Mouse (Mus musculus) thymus, postnatal 10 days (tissue): ENCODE measurements around the gene Spink4.

Experiments used
- DNase-seq, 2 experiments: peaks; one replicate each; pipeline ENCODE4 v3.0.0; 2021; ENCODE audit warnings: low spot score in 2 of 2

Gene Spink4

GRCm38 (mm10) chr4:40919785-40920184 lies at the start of gene Spink4:
Gene Spink4, plus strand, starts transcription at chr4:40920052.
- no peak for DNase-seq

GRCm38 (mm10) chr4:40870206-40870605 lies 49.6 kb upstream of the Spink4 start:
- DNase-seq = no peak

GRCm38 (mm10) chr4:40872129-40872528 lies 47.7 kb upstream of the Spink4 start:
- DNase-seq = no peak

- no peak for DNase-seq
These were observed 46.5 kb upstream of the Spink4 start for GRCm38 (mm10) chr4:40873320-40873719.

GRCm38 (mm10) chr4:40874151-40874600 lies 45.7 kb upstream of the Spink4 start:
- no peak for DNase-seq

- no peak for DNase-seq
These were observed 44.9 kb upstream of the Spink4 start for GRCm38 (mm10) chr4:40874794-40875552.

GRCm38 (mm10) chr4:40875842-40876241 lies 44.0 kb upstream of the Spink4 start:
- DNase-seq = peak; percentile 74 to 86

- DNase-seq = peak; percentile 21 to 23
These were observed 43.0 kb upstream of the Spink4 start for GRCm38 (mm10) chr4:40876814-40877371.

- no peak for DNase-seq
These were observed 42.3 kb upstream of the Spink4 start for GRCm38 (mm10) chr4:40877528-40877927.

GRCm38 (mm10) chr4:40883200-40883599 lies 36.7 kb upstream of the Spink4 start:
- no peak for DNase-seq

GRCm38 (mm10) chr4:40884282-40885165 lies 35.3 kb upstream of the Spink4 start:
- DNase-seq = no peak

- no peak for DNase-seq
These were observed 34.7 kb upstream of the Spink4 start for GRCm38 (mm10) chr4:40885166-40885525.

- no peak for DNase-seq
These were observed 34.0 kb upstream of the Spink4 start for GRCm38 (mm10) chr4:40885883-40886282.

GRCm38 (mm10) chr4:40888839-40889238 lies 31.0 kb upstream of the Spink4 start:
- DNase-seq = no peak

- no peak for DNase-seq
These were observed 30.6 kb upstream of the Spink4 start for GRCm38 (mm10) chr4:40889252-40889651.

GRCm38 (mm10) chr4:40889983-40890382 lies 29.9 kb upstream of the Spink4 start:
- no peak for DNase-seq

- no peak for DNase-seq
These were observed 28.6 kb upstream of the Spink4 start for GRCm38 (mm10) chr4:40891206-40891605.

- DNase-seq = no peak
These were observed 24.7 kb upstream of the Spink4 start for GRCm38 (mm10) chr4:40895118-40895517.

GRCm38 (mm10) chr4:40895646-40896045 lies 24.2 kb upstream of the Spink4 start:
- DNase-seq = no peak

GRCm38 (mm10) chr4:40898476-40899044 lies 21.3 kb upstream of the Spink4 start:
- no peak for DNase-seq

GRCm38 (mm10) chr4:40899264-40899663 lies 20.6 kb upstream of the Spink4 start:
- no peak for DNase-seq

GRCm38 (mm10) chr4:40900071-40900470 lies 19.8 kb upstream of the Spink4 start:
- DNase-seq = no peak
